Mouse (Mus musculus) right cerebral cortex, postnatal 14 days (tissue): Measurements from ENCODE around the gene Olfr559.
A peak's percentile ranks its signal among the peaks of the same experiment; 100 is the strongest.

Experiments used
- DNase-seq: peaks from one replicate; pipeline ENCODE4 v3.0.0; 2022

Olfr559 gene

DNA sequence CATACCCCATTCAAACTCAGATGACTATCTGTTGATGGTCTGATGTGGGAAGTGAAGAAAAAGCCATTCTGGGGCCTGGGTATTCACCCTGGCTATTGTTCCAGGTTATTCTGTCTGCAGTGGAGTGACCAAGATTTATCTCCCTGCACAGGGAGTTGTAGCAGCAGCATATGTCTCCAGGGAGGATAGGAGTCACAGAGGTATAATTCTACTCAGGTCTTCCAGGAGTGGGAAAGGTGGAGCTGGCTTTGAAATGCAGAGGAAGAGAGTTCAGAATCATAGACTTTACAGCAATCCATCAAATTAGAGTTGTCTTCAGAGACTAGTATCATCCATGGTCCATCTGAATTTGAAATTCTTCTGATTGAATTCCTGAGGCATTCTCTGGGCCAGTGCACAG lies at the start of gene Olfr559:
Gene Olfr559, minus strand, starts transcription at position 101 of the 400 bp plus-strand sequence.
- DNase-seq, result no peak

DNA sequence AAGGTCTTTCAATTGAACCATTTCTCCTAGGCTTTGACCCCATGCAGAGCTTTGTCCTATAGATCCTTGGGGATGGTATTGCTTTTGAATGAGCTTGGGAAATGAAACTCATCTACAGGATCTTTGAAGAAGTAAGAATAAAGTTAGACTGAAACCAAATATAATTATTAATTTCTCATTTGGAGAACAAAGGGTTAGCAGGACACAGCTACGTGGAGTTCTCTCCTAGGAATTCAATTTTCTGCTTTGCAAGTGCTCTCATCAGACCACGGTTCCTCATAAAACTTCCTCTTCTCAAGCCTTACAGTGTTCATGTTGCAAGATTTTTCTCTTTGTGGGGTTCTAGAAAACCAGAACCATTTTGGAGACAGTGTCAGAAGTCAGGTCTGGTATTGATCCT lies 43.6 kb upstream of the Olfr559 start, which contains the start of gene Olfr561:
Gene Olfr561, plus strand, starts transcription at position 301 of the 400 bp plus-strand sequence.
- no peak for DNase-seq

DNA sequence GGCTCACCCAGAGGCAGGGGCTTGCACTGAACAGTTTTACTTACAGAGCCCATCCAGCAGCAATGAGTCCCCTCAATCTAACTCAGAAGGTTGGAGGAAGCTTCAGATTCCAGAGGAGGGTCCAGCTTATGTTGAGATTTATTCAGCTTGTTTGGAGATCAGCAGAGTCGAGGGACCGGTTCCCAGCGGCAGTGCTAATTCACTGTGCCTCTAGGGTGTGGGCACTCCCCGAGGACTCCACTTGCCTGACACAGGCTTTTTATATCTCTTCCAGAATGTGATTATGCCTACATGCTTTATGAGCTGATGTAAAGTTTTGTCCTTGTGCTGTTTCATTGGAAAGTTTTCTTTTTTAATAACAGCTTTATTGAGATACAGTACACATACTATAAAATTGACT lies 32.0 kb upstream of the Olfr559 start, which contains the start of the genes Olfr560 and Olfr78:
Gene Olfr560, minus strand, starts transcription at position 101 of the 400 bp plus-strand sequence.
Gene Olfr78, minus strand, starts transcription at position 206 of the 400 bp plus-strand sequence.
- no peak for DNase-seq

DNA sequence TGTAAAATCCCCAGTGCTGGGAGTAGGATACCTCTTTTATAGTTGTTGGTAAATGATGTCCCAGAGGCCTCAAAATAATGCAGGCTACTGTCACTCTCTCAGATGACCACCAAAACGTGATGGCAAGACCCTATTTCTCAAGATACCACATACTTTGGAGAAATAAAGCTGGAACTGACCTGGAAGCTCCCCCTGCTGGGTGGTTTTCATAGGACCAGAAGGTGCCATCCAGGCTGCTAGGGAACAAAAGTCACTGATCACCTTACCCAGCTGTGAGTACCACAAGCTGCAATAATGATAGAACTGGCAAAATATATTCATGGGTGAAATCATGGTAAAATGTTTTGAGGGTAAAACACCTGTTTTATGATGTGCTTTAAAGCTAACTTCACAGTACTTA lies 24.8 kb upstream of the Olfr559 start:
- no peak for DNase-seq

DNA sequence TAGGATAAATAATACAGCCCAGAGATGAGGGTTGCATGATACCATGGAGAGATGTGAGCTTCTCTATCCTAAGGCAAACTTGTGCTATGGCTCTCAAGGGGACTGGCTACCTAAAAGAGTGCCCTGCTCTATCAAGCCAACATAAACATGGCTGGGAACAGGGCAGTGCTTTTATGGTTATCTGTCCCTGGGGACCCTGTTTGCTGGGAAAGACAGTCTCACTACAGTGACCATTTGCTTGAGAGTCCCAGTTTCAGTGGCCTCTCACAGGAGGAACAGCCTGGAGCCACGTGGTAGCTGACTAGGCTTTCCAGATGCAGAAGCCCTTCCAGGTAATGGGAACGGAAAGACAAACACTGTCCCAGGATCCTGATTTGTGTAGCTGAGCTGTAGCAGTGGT lies 10.4 kb upstream of the Olfr559 start:
- DNase-seq, result no peak

DNA sequence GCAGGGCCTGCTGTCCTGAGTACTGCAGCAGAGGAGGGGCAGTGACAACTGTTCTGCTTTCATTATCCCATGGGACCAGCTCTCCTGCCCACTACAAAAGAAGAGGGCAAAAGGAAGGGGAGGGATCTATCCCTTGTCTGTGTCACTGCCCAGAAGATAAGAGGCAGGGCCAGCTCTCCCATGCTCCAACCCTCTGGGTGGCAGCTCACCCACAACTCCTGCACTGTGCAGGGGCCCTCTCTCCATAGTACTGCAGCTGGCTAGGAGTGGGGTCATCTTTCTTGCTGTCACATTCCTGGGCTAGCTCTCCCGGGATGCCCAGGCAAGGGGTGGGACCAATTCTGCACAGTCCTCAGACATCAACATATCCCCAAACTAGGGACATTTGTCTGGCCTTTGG lies 6.5 kb upstream of the Olfr559 start:
- DNase-seq, result no peak

DNA sequence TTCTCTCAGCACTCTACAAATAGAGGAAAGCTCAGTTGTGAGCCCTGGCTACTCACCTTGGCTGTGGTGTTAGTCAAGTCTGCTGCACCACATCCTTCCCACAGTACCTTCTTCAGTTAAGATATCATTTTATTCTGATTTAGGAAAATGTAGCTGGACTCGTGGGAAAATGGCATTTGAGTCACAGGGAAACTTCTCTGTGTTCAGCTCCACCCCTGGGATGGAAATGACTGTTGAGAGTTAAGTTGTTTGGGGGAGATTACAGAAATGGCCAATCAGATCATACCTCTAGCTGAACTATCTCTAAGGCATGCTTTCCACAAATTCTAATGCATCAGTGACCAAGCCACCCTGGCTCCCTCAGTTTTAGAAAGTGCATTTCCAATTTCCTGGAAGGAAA lies 8.3 kb downstream of the Olfr559 start, which contains the start of gene Olfr33:
Gene Olfr33, minus strand, starts transcription at position 101 of the 400 bp plus-strand sequence.
- DNase-seq, result no peak

DNA sequence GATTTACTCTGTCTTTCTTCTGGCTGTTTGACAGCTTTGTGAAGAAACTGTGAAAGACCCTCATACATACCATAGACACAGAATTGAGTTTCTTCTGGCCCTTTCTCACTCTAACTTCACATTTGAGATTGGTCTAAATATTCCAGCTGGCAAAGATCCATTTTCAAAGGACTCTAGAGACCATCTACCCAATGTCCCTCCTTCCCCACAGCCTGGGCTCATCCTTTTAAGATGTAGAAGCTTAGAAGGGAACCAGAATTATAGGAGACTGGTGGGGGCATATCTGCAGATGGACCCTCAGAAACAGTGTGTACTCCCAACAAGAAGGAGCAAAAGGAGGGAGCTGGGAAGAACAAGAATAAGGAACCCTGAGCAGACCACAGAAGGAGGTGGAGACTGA lies 25.4 kb downstream of the Olfr559 start, which contains the start of gene Olfr558:
Gene Olfr558, plus strand, starts transcription at position 301 of the 400 bp plus-strand sequence.
- DNase-seq, result no peak

DNA sequence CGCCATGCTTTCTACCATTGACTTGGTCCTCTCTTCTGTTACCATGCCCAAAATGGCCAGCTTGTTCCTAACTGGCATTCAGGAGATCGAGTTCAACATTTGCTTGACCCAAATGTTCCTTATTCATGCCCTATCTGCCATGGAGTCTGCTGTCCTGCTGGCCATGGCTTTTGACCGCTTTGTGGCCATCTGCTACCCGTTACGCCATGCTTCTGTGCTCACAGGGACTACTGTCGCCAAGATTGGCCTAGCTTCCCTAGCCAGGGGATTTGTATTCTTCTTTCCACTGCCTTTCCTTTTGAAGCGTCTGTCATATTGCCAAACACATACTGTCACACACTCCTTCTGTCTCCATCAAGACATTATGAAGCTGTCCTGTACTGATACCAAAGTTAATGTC lies 28.8 kb downstream of the Olfr559 start:
- DNase-seq, result no peak

DNA sequence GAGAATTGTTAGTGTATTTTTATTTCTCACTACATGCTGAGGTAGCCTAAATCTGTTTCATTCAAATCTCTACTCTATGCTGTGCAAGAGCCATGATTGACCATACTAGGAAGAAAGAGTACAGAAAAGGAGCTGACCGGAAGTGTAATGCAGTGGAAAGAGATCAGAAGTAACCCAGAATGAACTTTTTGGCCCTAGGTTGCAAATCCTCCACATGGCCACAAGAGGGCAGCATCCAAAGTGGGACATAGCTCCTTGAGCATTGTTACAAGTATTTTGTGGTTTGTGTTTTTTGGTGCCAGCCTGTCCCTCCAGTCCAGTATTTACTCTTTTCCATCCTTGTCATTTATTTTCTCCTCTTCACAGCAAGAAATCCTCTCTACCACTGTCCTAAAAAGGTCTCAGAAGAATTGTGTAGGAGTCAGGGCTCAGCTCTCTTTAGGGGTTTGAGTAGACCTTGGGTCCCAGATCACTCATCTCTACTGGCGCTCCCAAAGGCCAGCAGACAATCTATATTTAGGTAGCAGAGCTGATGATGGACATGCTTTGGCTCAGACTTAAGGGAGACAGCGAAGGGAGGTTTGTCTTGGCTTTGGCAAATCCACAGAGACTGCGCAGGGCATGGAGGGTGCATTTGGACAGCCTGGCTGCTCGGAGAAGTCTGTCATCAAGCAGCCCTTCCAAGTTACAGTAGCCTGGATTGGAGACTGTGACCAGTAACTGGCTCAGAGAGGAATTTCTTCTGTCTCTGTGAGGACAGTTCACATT lies 31.7 kb downstream of the Olfr559 start, which contains the start of gene Olfr557:
Gene Olfr557, plus strand, starts transcription at position 553 of the 768 bp plus-strand sequence.
- DNase-seq, result peak; percentile 13

DNA sequence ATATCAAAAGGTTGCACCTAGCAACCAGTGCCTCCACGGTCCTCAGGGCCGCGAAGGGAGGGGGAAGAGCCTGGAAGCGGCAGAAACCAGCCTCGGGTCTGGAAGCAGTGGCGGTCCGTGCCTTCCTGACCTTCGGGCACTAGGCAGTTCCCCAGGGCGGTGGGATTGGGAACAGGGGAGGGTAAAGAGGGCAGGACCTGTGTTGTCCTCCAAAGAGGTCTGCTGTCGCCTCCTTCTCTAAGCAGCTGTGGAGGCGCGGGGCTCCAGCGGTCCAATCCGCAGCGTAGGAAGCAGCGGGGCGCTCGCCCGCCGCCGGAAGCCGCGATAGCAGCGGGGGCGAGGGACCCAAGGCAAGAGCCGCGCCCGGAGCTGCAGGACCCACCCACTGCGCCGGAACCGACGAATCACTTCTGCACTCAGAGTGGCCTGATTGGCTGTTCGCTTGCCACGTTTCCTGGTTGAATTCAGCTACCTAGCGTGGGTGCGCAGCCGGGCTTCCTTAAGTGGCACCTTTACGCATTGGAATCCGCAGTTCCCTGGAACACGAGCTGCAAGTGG lies 40.3 kb downstream of the Olfr559 start, which contains the start of gene Trim68:
Gene Trim68, minus strand, starts transcription at position 384 of the 558 bp plus-strand sequence.
- DNase-seq, result peak; percentile 88

DNA sequence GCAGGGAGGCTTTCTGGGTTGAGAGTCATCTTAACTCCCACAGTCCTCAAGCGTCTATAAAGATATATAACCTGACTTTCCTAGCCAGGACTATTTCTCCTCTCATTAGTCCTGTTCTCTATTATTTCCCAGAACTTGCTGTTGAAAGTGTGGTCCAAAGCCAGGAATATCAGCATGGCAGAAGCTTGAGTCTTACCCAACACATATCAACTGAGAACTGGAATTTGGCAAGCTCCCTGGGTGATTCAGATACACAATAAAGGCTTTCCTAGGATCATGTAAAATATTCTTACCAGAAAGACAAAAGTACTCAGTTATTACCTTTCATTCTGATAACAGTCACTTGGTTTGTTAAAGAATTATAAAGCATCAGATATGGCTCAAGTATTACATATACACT lies 45.4 kb downstream of the Olfr559 start:
- no peak for DNase-seq

DNA sequence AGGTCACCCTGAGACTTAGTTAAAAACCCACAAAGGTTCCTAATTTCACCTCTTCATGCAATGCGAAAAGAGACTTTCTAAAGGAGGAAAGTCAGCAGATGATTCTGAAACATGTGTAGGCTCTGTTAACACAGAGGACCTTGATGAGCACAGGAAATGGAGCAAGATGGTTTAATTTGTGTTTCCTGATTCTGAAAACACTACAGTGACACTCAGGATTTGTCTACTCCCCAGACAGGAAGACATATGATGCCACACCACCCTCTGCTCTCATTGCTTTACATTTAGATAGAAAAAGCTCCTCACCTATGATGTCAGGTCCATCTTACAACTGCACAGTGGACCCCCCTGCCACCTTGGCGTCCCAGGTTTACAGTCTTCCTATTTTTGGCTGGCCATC lies 51.1 kb downstream of the Olfr559 start:
- no peak for DNase-seq
